Mouse (Mus musculus): Measurements from ENCODE around the gene Pdlim1. TPM values are rescaled to one million over a fixed set of nuclear protein-coding genes. Genes with fewer than 3 reads are reported as not detected.

Pdlim1 gene
- 10 to 100 TPM; 22.7 to 25.0 TPM for total RNA-seq (2021)
- long read RNA-seq, experiment 1, transcript Pdlim1-201 (7 exons, 2,571 nt): major isoform, 11 of 12 reads
- long read RNA-seq, experiment 1, partial matches to known transcripts: 0 of 12 reads
- long read RNA-seq, experiment 1, other reads (novel, unspliced or antisense): 1 of 12 reads
- long read RNA-seq, experiment 2, transcript Pdlim1-201 (7 exons, 2,571 nt): major isoform, 9 of 10 reads
- long read RNA-seq, experiment 2, partial matches to known transcripts: 1 of 10 reads
- long read RNA-seq, experiment 2, other reads (novel, unspliced or antisense): 0 of 10 reads

GRCm38 (mm10) chr19:40271308-40271892 is at the start of gene Pdlim1:
Gene Pdlim1, minus strand, starts transcription at chr19:40271842.
- peak; percentile 26 to 28 for DNase-seq (ENCODE audit: low spot score in 2 of 2)

GRCm38 (mm10) chr19:40319199-40319598 is 47.6 kb upstream of the Pdlim1 start:
- DNase-seq (ENCODE audit: low spot score in 2 of 2): no peak

GRCm38 (mm10) chr19:40318511-40318910 is 46.9 kb upstream of the Pdlim1 start:
- DNase-seq (ENCODE audit: low spot score in 2 of 2): no peak

DNA sequence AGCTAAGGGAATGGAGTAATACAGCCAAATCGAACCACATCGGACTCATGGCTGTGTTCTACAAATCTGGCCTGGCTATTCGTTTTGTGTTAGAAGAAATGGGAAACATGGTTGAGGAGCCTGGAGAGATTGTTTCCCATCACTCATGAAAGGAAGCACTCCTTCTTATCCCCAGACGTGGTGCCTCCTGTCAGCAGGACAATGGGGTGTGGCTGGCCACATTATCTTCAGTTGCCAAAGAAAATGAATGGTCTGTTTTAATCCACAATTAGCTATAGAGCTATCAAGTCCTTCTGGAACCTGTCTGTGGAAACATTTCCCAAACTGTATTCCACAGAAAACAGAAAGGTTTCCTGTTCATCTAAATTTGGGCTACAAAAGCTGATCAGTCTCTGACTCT is 45.4 kb upstream of the Pdlim1 start:
- no peak for DNase-seq (ENCODE audit: low spot score in 2 of 2)

- DNase-seq (ENCODE audit: low spot score in 2 of 2): no peak
Observed at GRCm38 (mm10) chr19:40314252-40314651, 42.6 kb upstream of the Pdlim1 start.

- no peak for DNase-seq (ENCODE audit: low spot score in 2 of 2)
Observed at GRCm38 (mm10) chr19:40311631-40312030, 40.0 kb upstream of the Pdlim1 start.

DNA sequence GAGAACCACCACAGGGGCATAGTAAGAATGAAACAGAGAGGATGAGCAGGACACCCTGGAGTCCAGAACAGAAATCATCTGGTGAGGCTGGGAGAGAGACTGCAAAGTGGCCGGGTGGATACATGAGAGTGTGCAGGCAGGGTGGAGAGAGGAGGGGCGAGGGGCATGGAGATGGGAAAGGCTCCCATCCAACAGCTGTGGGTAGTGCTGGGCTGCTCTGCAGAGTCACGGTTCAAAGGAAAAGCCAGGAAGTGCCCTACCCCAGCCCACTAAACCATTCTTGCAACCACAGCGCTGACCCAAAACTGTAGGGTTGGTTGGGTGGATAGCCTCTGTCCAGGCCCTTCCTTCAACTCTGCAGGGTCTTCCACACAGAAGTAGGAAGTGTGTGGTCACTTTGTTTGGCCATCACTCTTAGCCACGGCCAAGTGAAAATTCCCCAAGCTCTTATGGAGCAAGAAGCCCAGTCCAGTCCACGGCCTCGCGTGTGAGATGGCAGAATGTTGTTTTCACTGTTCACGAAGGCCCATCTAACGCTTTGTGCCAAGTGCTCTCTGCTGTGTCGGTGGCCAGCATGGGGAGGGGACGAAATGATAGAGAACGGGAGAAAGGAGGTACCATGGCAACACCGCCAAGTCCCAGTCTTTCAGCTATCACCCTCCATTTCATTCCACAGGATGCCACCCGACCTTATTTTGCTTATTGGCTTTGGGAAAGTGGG is 38.9 kb upstream of the Pdlim1 start:
- no peak for DNase-seq (ENCODE audit: low spot score in 2 of 2)

DNA sequence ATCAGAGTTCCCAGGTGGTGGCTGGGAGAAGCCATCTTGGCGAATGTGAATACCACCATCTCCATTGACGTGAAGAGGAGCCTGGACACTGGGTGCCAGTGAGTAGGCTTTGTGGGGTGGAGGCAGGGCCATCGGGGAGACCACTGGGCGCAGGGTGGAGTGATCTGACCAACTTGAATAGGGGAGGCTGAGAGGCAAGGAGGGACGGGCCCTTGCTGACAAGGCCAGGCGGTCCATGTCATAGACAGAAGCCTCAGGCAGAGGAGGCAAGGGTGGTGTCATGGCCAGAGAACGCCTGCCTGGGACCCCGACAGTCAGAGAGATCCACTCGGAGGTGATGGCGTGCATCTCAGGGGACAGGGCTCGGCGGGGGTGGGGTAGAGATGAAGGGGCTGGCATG is 38.3 kb upstream of the Pdlim1 start:
- no peak for DNase-seq (ENCODE audit: low spot score in 2 of 2)

- DNase-seq (ENCODE audit: low spot score in 2 of 2): no peak
Observed at GRCm38 (mm10) chr19:40307550-40307949, 35.9 kb upstream of the Pdlim1 start.

DNA sequence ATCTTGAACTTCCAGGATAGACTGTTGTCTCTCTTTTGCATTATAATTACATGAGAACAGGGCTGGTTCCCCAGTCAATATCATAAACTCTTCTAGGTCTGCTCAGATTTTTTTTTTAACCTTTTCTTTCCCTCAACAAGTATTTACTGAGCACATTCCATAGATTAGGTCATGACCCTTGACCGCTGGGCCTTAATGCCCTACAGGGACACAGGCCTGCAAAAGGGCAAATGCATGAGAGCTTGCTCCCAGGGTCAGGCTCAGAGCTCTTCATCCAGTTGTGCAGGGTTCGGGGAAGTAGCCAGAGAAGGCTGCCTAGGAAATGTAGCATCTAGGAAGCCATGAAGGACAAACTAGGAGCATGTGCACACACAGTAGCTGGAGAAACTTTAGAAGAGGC is 35.0 kb upstream of the Pdlim1 start:
- DNase-seq (ENCODE audit: low spot score in 2 of 2): no peak

GRCm38 (mm10) chr19:40305456-40305855 is 33.8 kb upstream of the Pdlim1 start:
- no peak for DNase-seq (ENCODE audit: low spot score in 2 of 2)

GRCm38 (mm10) chr19:40302916-40303315 is 31.3 kb upstream of the Pdlim1 start:
- peak in 1 of 2 experiments; percentile 53 for DNase-seq (ENCODE audit: low spot score in 2 of 2)

- DNase-seq (ENCODE audit: low spot score in 2 of 2): no peak
Observed at GRCm38 (mm10) chr19:40302477-40302876, 30.8 kb upstream of the Pdlim1 start.

DNA sequence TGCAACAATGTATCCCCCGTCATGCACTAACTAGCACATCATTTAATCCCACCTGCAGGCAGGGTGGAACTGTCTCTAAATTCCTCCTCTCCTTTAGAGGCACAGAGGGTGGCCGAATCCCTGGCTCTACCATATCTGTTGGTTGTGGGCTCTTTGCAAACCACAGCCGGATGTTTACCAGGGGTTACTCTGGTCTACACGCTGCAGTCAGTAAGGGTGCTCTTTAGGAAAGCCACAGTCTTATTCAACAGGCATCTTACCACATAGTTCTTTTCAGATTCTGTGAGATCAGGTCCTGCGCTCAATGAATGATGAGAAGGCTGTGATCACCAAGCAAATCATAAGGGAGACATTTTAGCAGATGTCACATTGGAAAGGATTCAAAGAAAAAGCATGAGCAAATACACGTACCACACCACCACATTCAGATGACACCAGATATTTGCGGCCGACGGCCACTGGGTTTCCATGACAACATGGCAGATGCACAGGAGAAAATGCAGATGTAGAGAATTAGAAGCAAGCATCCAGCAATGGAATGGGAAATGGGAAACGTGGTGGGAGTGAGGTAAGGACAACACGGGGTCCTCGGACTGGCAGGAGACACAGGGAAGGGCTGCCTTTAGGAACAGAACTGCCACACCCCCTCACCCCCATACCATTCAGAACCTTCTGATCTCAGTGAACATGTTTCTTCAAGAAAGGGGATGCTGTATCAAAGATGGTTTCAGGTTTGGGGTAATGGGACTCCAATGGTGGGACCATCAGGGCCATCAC is 28.5 kb upstream of the Pdlim1 start:
- peak in 1 of 2 experiments; percentile 57 for DNase-seq (ENCODE audit: low spot score in 2 of 2)

DNA sequence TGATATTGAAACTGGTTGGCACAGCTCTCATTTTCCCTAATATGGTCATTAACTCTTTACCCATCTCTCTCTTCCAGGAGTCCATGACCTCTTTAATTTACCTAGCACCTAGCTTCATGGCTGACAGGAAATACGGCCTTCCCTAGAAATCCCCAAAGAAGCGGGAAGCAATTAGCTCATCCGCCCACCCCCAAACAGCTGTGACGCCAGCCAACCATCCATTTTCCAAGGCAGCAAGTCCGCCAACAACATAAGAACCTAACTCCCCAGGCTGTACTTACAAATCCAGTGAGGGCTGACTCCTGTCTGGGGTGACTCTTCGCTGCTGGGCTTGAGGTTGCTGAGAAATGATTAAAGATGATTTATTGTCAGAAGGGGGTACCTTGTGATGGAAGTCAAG is 27.5 kb upstream of the Pdlim1 start:
- DNase-seq (ENCODE audit: low spot score in 2 of 2): peak in 1 of 2 experiments; percentile 52

DNA sequence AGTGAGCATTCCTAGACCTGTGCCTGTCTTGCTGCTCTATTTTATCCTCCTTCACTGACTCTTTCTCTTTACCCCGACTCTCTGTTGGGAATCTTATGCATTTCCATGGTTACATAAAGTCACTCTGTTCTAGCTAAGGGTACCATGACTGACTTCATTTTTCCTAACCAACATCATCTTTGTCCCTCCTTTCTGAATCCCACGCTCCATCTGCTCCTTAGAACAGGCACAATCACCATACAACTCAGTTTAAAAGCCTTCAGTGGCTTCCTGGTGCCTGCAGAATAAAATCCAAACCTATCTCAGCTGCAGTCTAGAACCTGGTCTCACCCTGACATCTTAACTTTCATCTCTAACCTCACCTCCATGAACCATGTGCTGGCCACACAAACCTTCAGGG is 26.9 kb upstream of the Pdlim1 start:
- peak in 1 of 2 experiments; percentile 77 for DNase-seq (ENCODE audit: low spot score in 2 of 2)

DNA sequence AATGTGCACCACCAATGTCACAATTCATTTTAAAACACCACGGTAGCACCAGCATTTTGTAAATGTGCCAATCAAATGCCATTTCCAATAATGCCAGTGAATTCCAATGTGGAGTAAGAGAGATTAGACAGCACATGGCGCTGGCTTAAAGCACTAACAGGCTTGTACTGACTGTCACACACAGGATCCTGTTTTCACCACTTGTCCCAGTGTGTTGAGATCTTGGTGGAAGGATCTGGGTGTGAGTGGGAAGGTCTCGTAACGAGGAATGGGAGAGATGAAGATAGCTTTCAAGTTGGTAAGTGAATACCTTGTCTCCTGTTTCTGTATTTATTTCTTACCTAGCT is 26.1 kb upstream of the Pdlim1 start:
- DNase-seq (ENCODE audit: low spot score in 2 of 2): no peak

DNA sequence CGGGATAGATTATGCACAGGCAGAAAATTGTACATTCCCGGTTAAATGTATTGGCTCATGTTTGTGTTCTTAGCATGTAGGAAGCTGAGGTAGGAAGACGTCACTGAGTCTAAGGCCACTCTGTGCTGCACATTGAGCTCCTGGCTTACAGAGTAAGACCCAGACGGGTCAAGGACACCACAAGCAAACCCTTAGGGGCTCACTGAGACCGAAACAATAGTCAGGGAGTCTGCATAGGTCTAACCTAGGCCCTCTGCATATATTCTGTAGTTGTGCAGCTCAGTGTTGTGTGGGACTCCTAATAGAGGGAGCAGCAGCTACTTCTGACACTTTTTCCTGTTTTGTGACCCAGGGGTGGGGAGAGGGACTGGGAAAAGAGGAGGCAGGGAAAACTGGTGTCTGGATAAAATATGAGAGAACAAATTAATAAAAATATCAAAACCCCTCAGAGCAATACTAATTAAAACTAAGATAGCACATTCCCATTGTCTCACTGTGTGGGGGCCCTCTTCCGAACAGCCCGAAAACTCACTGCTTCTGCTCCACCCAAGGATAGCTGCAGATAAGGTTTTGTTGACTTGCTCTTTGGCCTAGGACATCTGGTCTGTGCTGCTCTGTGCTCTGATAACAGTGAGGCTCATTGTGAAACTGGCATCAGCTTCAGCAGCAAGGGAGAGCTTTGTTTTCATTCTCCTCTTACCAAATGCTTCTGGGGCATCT is 25.6 kb upstream of the Pdlim1 start:
- DNase-seq (ENCODE audit: low spot score in 2 of 2): no peak

DNA sequence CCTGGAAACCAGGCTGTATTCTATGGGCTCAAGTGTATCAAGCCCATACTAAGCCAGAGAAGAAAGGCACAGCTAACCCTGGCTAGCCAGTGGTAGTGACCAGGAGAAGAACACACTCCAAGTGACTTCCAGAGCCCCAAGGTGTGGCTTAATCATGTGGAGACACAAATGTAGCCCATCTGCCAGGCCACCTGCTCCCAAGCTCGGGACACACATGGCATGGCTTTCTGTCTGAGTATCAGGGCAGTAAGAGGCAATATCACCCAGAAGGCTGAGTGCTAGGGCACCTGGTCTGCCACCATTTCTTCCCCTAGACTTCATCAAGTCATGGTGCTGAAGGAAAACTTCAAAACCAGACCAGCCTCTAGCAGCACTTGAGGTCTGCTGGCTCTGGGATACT is 22.6 kb upstream of the Pdlim1 start:
- no peak for DNase-seq (ENCODE audit: low spot score in 2 of 2)

- DNase-seq (ENCODE audit: low spot score in 2 of 2): no peak
Observed at GRCm38 (mm10) chr19:40293791-40294190, 22.1 kb upstream of the Pdlim1 start.
